Mouse (Mus musculus) embryo, embryonic 11 days (tissue): ENCODE results near the gene Zfp456.
"Not testable (repeated sequence)": the region's sequence is repeated elsewhere in the genome, so short reads cannot be mapped to it uniquely, and the experiment has no call there.

Source experiments
- DNase-seq: peaks from one replicate; pipeline ENCODE4 v3.0.0-alpha.2; 2015

Gene Zfp456

GRCm38 (mm10) chr13:67375050-67375911, at the start of gene Zfp456, which contains the start of gene Gm28041:
Gene Zfp456 (minus strand): TSS chr13:67375810.
Gene Gm28041 (minus strand): TSS chr13:67375733.
- peak; percentile 75 for DNase-seq

GRCm38 (mm10) chr13:67422532-67422931, 46.9 kb upstream of the Zfp456 start:
- not testable (repeated sequence) for DNase-seq

GRCm38 (mm10) chr13:67421207-67421857, 45.7 kb upstream of the Zfp456 start, which contains the start of gene Zfp459:
Gene Zfp459 (minus strand): TSS chr13:67421418.
- DNase-seq: peak; percentile 71

GRCm38 (mm10) chr13:67420558-67421206, 45.1 kb upstream of the Zfp456 start:
- no peak for DNase-seq

- no peak for DNase-seq
These were observed 41.2 kb upstream of the Zfp456 start for GRCm38 (mm10) chr13:67416811-67417210.

DNA sequence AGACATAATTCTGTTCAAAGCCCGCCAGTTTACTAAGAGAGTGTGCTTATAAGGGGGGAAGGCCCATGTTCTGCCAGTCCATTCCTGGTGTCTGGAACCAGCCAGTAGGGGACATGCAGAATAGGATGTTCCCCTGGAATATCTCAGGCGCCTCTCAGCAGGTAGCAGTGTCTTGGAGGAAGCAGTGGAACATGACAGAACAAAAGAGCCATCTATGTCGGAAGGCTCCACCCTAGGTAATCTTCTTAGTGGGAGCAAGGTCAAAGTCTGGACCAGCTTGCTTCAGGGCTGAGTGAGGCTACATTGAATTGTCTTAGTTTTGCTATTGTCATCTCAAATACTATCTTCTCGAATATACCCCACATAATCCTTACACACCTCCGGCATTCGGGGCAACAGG, 40.1 kb upstream of the Zfp456 start:
- DNase-seq: no peak

- not testable (repeated sequence) for DNase-seq
These were observed 38.0 kb upstream of the Zfp456 start for GRCm38 (mm10) chr13:67413634-67414033.

GRCm38 (mm10) chr13:67399183-67399903, 23.7 kb upstream of the Zfp456 start, which contains the start of gene Zfp429:
Gene Zfp429 (minus strand): TSS chr13:67399819.
- DNase-seq: peak; percentile 81

DNA sequence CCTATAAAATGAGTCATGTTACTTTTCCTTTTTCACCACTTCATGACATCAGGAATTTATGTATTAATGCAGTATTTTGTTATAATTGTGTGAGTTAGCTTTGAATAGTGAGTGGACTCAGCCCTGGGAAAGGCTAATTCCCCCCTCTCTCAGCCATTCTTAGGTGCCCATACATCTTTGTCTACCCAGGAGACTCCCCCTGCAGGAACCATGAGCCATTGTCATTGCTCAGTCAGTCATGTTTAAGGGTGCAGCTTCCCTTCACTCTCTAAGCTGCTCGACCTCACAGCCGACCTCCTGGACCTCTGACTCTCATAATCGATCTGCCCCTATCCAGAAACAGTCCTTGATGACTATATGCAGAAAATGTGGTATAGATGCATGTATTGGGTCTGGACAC, 645 bp upstream of the Zfp456 start:
- not testable (repeated sequence) for DNase-seq

- DNase-seq: peak; percentile 90
These were observed 15.4 kb downstream of the Zfp456 start, which contains the start of the genes Gm28044 and Zfp953 for GRCm38 (mm10) chr13:67360131-67360744. Gene Gm28044 (minus strand): TSS chr13:67360536. Gene Zfp953 (minus strand): TSS chr13:67360605.

- DNase-seq: no peak
These were observed 23.8 kb downstream of the Zfp456 start for GRCm38 (mm10) chr13:67351854-67352253.

GRCm38 (mm10) chr13:67343422-67343821, 32.2 kb downstream of the Zfp456 start:
- DNase-seq: no peak

- DNase-seq: peak; percentile 2
These were observed 42.7 kb downstream of the Zfp456 start for GRCm38 (mm10) chr13:67332877-67333276.

GRCm38 (mm10) chr13:67332019-67332724, 43.4 kb downstream of the Zfp456 start, which contains the start of gene Zfp595:
Gene Zfp595 (minus strand): TSS chr13:67332570.
- peak; percentile 87 for DNase-seq
